Mouse (Mus musculus): ENCODE measurements around the gene 4930562C15Rik.

GRCm38 (mm10) chr16:4881400-4882351 lies 46.5 kb downstream of the 4930562C15Rik start:
- TF ChIP-seq CTCF (IDR thresholded peaks at IDR 0.05 in 2 of 3, conservative IDR thresholded peaks at IDR 0.05 in 1 of 3; ENCODE audit: control insufficient read depth in 1 of 3, insufficient read depth in 1 of 3, low read depth in 2 of 3, low read length in 3 of 3, poor library complexity in 1 of 3, severe bottlenecking in 1 of 3), result no peak
- no peak for TF ChIP-seq MAX (IDR thresholded peaks at IDR 0.05; ENCODE audit: low read length)
- TF ChIP-seq POLR2A (IDR thresholded peaks at IDR 0.05; ENCODE audit: control insufficient read depth in 1 of 2, insufficient read depth in 1 of 2, low read depth in 1 of 2, low read length in 2 of 2, poor library complexity in 1 of 2), result no peak
- no peak for TF ChIP-seq POLR2AphosphoS2 (IDR thresholded peaks at IDR 0.05; ENCODE audit: low read length)
- no peak for TF ChIP-seq EP300 (IDR thresholded peaks at IDR 0.05; ENCODE audit: low read depth in 1 of 2, low read length in 2 of 2)
- no peak for TF ChIP-seq GATA1 (IDR thresholded peaks at IDR 0.05; ENCODE audit: low read depth, low read length)
